Mouse (Mus musculus): ENCODE measurements around the gene Kdm4d. TPM values are rescaled to one million over a fixed set of nuclear protein-coding genes. Genes with fewer than 3 reads are reported as not detected.
"Not testable (repeated sequence)": the region's sequence is repeated elsewhere in the genome, so short reads cannot be mapped to it uniquely, and the experiment has no call there.

The Kdm4d gene
- total RNA-seq, 2 experiments from 2014 or later = not detected

DNA sequence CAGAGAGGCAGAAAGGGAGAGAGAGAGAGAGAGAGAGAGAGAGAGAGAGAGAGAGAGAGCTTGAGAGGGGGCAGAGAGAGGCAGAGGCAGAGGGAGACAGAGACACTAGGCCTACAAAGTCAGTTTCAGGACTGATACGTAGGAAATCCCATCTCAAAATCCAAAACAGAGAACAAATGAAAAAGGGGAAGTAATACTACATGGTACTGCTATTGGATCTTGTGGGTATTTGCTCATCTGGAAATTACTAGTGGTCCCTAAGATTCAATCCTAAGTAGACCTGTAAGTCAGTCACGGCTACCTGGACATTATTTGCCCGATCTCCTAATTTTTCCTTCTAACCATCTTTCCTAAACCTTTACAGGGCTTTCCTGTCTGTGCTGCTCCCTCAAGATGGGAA is 44.0 kb downstream of the Kdm4d start:
- no peak for DNase-seq (ENCODE audit: low spot score)

DNA sequence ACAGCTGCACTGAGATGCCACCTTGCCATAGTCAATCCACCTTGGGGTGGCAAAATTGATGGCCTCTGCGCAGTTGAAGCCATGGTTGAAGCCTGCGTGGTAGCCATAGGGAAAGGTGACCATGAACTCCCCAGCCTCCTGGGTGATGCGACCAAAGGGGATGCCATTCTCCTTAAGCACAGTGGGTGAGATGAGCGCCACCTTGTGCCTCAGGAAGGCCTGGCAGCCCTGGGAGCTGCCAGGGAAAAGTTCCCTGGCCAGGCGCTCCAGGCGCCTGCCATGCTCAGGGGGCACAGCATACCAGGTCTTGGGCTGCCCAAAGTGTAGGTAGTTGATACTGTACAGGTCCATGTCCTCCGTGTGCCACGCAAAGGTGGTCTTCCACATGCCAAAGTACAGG is 49.2 kb downstream of the Kdm4d start:
- not testable (repeated sequence) for DNase-seq (ENCODE audit: low spot score)

DNA sequence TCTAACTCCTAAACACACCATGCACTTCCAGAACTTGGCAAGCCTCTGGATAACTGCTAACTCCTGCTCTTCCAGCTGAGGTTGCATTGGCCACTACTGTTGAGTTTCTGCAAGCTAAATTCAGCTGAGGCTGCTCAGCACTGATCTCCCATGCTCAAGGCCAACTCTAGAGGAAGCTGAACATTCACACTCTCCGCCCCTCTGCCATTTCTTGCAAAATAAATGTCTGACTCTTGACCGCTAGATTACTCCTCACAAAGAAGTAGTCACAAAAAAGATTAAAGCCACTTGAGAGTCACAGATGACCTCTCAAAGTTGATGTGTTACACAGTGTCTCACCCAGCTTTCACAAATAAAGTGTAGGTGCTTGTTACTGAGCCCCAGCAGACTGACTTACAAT is 53.2 kb downstream of the Kdm4d start:
- not testable (repeated sequence) for DNase-seq (ENCODE audit: low spot score)

DNA sequence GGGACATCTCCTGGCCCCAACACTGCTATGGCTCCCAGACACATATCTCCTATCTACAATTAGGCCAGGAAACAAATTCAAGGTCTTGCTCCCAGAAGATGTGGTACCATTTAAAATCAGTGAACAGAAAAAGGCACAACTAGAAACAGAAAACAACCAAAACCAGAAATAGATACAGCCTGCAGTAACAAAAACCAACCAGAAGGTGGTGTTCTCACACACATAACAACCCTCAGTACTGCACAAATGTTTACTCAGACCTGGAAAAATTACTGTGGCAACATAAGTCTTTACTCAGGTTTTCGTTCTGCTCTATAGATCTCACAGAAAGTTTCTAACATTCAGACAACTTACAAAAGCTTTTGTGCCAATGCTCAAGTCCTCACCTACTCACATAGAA is 59.9 kb downstream of the Kdm4d start:
- no peak for DNase-seq (ENCODE audit: low spot score)

DNA sequence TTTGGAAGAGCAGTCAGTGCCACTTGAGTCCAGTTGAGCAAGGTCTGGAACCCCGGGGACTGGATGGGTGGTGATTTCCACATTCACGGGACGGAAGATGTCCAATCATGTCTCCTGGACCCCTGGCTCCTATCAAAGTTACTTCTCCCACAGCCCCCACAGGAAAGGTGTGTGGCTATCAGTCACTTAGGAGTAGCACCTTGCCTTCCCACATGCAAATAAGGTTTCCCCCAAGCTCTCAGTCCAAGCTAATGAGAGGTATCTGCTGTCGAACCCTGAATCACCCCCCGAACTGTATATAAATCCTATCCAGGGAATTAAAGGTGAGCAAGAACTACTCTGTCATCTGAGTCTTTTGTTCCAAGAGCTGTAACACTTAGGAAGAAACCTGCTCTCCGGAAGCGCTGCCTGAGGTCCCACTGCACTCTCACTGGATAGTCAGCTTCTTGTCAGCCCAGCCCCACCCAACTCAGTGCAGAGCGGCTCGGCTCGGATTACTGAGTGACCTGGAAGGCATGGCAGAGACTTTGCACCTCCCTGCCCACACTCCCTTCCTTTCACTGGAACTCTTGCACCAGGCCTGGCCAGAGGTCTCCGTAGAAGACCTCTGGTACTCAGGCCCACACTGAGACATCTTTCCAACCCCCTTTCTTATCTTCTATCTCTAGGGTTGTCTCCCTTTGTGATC is 66.9 kb downstream of the Kdm4d start:
- DNase-seq (ENCODE audit: low spot score) = no peak

Other genes with a start within 250 kb of the Kdm4d start
- gene Sesn3, start 225.4 kb downstream of the Kdm4d start, total RNA-seq (2021) = 10 to 100 TPM; 14.8 to 18.7 TPM
- gene Endod1, start 119.0 kb downstream of the Kdm4d start, total RNA-seq (2021) = 1 to 10 TPM; 2.5 to 3.4 TPM
- 100 to 1,000 TPM; 105 to 113 TPM for gene Cwc15, start 135 bp upstream of the Kdm4d start, total RNA-seq (2021)
- gene Amotl1, start 144.6 kb upstream of the Kdm4d start, total RNA-seq (2021) = 100 to 1,000 TPM; 330 to 339 TPM
- gene Piwil4, start 240.3 kb upstream of the Kdm4d start, total RNA-seq (2021) = not detected

All from gastrocnemius, adult 18-20 months (tissue).